In genomic region chr13:89828429-89828970, GRCm38 (mm10) we compare ENCODE assay signal across 18 mouse cellular contexts.
DNase-seq lines count a peak whose midpoint lies in the region; TF ChIP-seq lines count a peak whose summit lies in the region.
"Had no signal": no experiment of that assay in that cellular context is flagged by ENCODE, and none has a peak within 500 bp of the region (broad histone marks: within the 10 kb centered on the region; RNA-seq: fewer than 3 reads in every experiment).

No protein-coding gene starts in this region.

- H3K27me3 ChIP-seq in C2C12 (ENCODE audit: control insufficient read depth, insufficient read depth, insufficient read length), result no peaks in the 10 kb centered on the region
- H3K27me3 ChIP-seq in kidney, adult 2 months (replicated peaks; ENCODE audit: control insufficient read depth, insufficient read depth, low read length), result no peaks in the 10 kb centered on the region
- H3K27me3 ChIP-seq: forebrain, embryonic 13.5 days; hindbrain, embryonic 15.5 days; liver, embryonic 13.5 days; neural tube, embryonic 15.5 days had no signal

- H3K4me1 ChIP-seq in kidney, adult 2 months (ENCODE audit: control insufficient read depth, insufficient read depth, low read length), result no peaks in the 10 kb centered on the region
- H3K4me1 ChIP-seq: forebrain, embryonic 13.5 days; hindbrain, embryonic 15.5 days; liver, embryonic 13.5 days; neural tube, embryonic 15.5 days had no signal

- no peaks in the 10 kb centered on the region for H3K36me3 ChIP-seq in C2C12 (ENCODE audit: control insufficient read depth, insufficient read depth)
- no peaks in the 10 kb centered on the region for H3K36me3 ChIP-seq in kidney, adult 2 months (ENCODE audit: control insufficient read depth, insufficient read depth, low read length)
- H3K36me3 ChIP-seq: G1E; hindbrain, embryonic 15.5 days; liver, embryonic 13.5 days; neural tube, embryonic 15.5 days had no signal

- no peak overlapping the region for H3ac ChIP-seq in C2C12 (ENCODE audit: control insufficient read depth, insufficient read length, low read depth)

- no peak overlapping the region for H3K4me3 ChIP-seq in C2C12 (ENCODE audit: insufficient read depth, poor library complexity, severe bottlenecking)
- H3K4me3 ChIP-seq in kidney, adult 2 months (ENCODE audit: insufficient read depth, low read depth, low read length), result no peak overlapping the region
- H3K4me3 ChIP-seq: forebrain, embryonic 13.5 days; hindbrain, embryonic 15.5 days; layer of hippocampus, adult 2 months; liver, embryonic 13.5 days; neural tube, embryonic 15.5 days had no signal

- H3K79me3 ChIP-seq in C2C12 (ENCODE audit: low read depth), result no peaks in the 10 kb centered on the region

- H3K27ac ChIP-seq in kidney, adult 2 months (ENCODE audit: insufficient read depth, low read depth, low read length), result no peak overlapping the region
- H3K27ac ChIP-seq: forebrain, embryonic 13.5 days; hindbrain, embryonic 15.5 days; layer of hippocampus, adult 2 months; liver, embryonic 13.5 days; neural tube, embryonic 15.5 days had no signal

- TF ChIP-seq CTCF in C2C12 (IDR thresholded peaks at IDR 0.05; ENCODE audit: control insufficient read depth, insufficient read depth, insufficient read length), result no peak
- no peak for TF ChIP-seq CTCF in kidney, adult 2 months (conservative IDR thresholded peaks at IDR 0.05; ENCODE audit: insufficient read depth, insufficient read length, low read depth, low read length)

- 66% methylated on average over 3 of the region's 3 CpGs for WGBS in kidney, adult 2 months

- no peak for TF ChIP-seq POLR2A in kidney, adult 2 months (IDR thresholded peaks at IDR 0.05; ENCODE audit: low read depth, low read length)

- peak; percentile 79 for DNase-seq in 3134 (ENCODE audit: extremely low read depth, insufficient read length, low spot score)
- DNase-seq in fibroblast of lung, adult 2 months (ENCODE audit: low read depth), result peak; percentile 65
- DNase-seq in heart, postnatal 4 days, result peak; percentile 8
- no peak for DNase-seq in frontal cortex, postnatal 14 days (ENCODE audit: low spot score in 2 of 2)
- no peak for DNase-seq in kidney, adult 2 months
- DNase-seq in layer of hippocampus, adult 9-10 months (ENCODE audit: low spot score), result no peak
- DNase-seq: adrenal gland, adult 8-10 months; cerebellum, postnatal 25 days; kidney, adult 9 months; liver, embryonic 13.5 days; right cerebral cortex, adult 18-20 months; thymus, postnatal 36 days had no signal

- no peaks in the 10 kb centered on the region for H3K79me2 ChIP-seq in C2C12 (ENCODE audit: control insufficient read depth, insufficient read depth)

TF ChIP-seq in C2C12, 6 proteins besides CTCF, POLR2A, EP300 and RAD21:
- peak; percentile 90 for TF ChIP-seq FOSL1 (IDR thresholded peaks at IDR 0.05; ENCODE audit: insufficient read depth, low read length, poor library complexity, severe bottlenecking)
- TF ChIP-seq MAX (IDR thresholded peaks at IDR 0.05), result peak; percentile 78
- no peak for TF ChIP-seq USF1 (IDR thresholded peaks at IDR 0.05; ENCODE audit: low read depth)

Comparison
In these comparisons a context has a peak if more than half of its experiments do, and no peak if none do; other contexts are left out.
1. DNase-seq: peak in 3134 (single experiment), fibroblast of lung, adult 2 months (single experiment) and heart, postnatal 4 days (single experiment); none in frontal cortex, postnatal 14 days (0 of 2), kidney, adult 2 months (single experiment) and layer of hippocampus, adult 9-10 months (single experiment).